Mouse (Mus musculus) ES-Bruce4 (cell line): ENCODE measurements at regions not wholly inside any gene's neighbourhood (a gene's known extent, or its start where the extent isn't known, plus 50 kb on each side); places are given as distances from the start of the nearest gene placed in this dataset.

Experiments used
- CTCF ChIP-seq: IDR thresholded peaks from one replicate; pipeline ENCODE4 v1.8.1; 2011; ENCODE audit warnings: low read depth, low read length
- POLR2A ChIP-seq: IDR thresholded peaks from one replicate; pipeline ENCODE4 v1.8.1; 2011; ENCODE audit warnings: low read length; ENCODE audit not compliant: insufficient read depth

- TF ChIP-seq CTCF (no peak), POLR2A (no peak)
Measured at GRCm38 (mm10) chr13:40569461-40569860, 168.7 kb downstream of the Tfap2a start.
